ENCODE assay signal across 8 mouse cellular contexts in genomic region chr13:64369805-64370172, GRCm38 (mm10). TPM values are rescaled to one million over a fixed set of nuclear protein-coding genes. Genes with fewer than 3 reads are reported as not detected.
DNase-seq lines count a peak whose midpoint lies in the region; ATAC-seq and TF ChIP-seq lines count a peak whose summit lies in the region.

No protein-coding gene starts in this region.

- peak overlapping the region; percentile 95 for H3K9ac ChIP-seq in ES-E14 (ENCODE audit: insufficient read depth, low read depth, low read length, poor library complexity, severe bottlenecking)
- H3K9ac ChIP-seq in hindbrain, embryonic 16.5 days (ENCODE audit: low read depth, low read length) = peak overlapping the region; percentile 82
- H3K9ac ChIP-seq in stomach, embryonic 16.5 days (ENCODE audit: low read length) = peak overlapping the region; percentile 81

- under 1% methylated on average over 29 of the region's 29 CpGs for WGBS in kidney, adult 2 months
- WGBS in embryonic facial prominence, embryonic 10.5 days = under 1% methylated on average over 29 of the region's 29 CpGs
- under 1% methylated on average over 29 of the region's 29 CpGs for WGBS in hindbrain, embryonic 16.5 days
- under 1% methylated on average over 29 of the region's 29 CpGs for WGBS in stomach, embryonic 16.5 days

- peak overlapping the region; percentile 77 for H3K4me3 ChIP-seq in kidney, adult 2 months (ENCODE audit: insufficient read depth, low read depth, low read length)
- H3K4me3 ChIP-seq in ES-E14 (ENCODE audit: insufficient read depth in 1 of 2, low read depth in 1 of 2, low read length in 2 of 2, poor library complexity in 1 of 2, severe bottlenecking in 1 of 2) = peak overlapping the region; percentile 96 to 98
- peak overlapping the region; percentile 84 for H3K4me3 ChIP-seq in embryonic facial prominence, embryonic 10.5 days
- peak overlapping the region; percentile 76 for H3K4me3 ChIP-seq in hindbrain, embryonic 16.5 days (ENCODE audit: low read length)
- peak overlapping the region; percentile 73 for H3K4me3 ChIP-seq in stomach, embryonic 16.5 days (replicated peaks; ENCODE audit: low read length)

- peaks cover 7% of the 10 kb centered on the region; the same call in 1 of the 2 replicates for H3K4me1 ChIP-seq in kidney, adult 2 months (ENCODE audit: control insufficient read depth, insufficient read depth, low read length)
- H3K4me1 ChIP-seq in ES-E14 (ENCODE audit: control insufficient read depth in 2 of 2, insufficient read depth in 2 of 2, low read length in 2 of 2, poor library complexity in 1 of 2) = peaks cover 3 to 8% of the 10 kb centered on the region in 2 experiments; a peak in 2 of 4 replicates
- peaks cover 12% of the 10 kb centered on the region for H3K4me1 ChIP-seq in embryonic facial prominence, embryonic 10.5 days
- peaks cover 9% of the 10 kb centered on the region for H3K4me1 ChIP-seq in hindbrain, embryonic 16.5 days (ENCODE audit: control insufficient read depth, insufficient read depth, low read depth, low read length)
- peaks cover 8% of the 10 kb centered on the region; the same call in 1 of the 2 replicates for H3K4me1 ChIP-seq in stomach, embryonic 16.5 days (ENCODE audit: control insufficient read depth, insufficient read depth, low read length)

- TF ChIP-seq CTCF in kidney, adult 2 months (conservative IDR thresholded peaks at IDR 0.05; ENCODE audit: insufficient read depth, insufficient read length, low read depth, low read length) = no peak

- peak overlapping the region; percentile 90 for H3K4me2 ChIP-seq in hindbrain, embryonic 16.5 days (ENCODE audit: low read length)
- peak overlapping the region; percentile 91 for H3K4me2 ChIP-seq in stomach, embryonic 16.5 days (ENCODE audit: low read depth, low read length)

- ATAC-seq in hindbrain, embryonic 16.5 days = peak; percentile 86
- ATAC-seq in stomach, embryonic 16.5 days (ENCODE audit: insufficient read depth, low FRiP score) = peak; percentile 75

- H3K9me3 ChIP-seq in ES-E14 (ENCODE audit: control insufficient read depth, insufficient read depth, low read depth, low read length) = no peaks in the 10 kb centered on the region
- no peaks in the 10 kb centered on the region for H3K9me3 ChIP-seq in embryonic facial prominence, embryonic 10.5 days
- H3K9me3 ChIP-seq in hindbrain, embryonic 16.5 days (ENCODE audit: control insufficient read depth, low read length) = no peaks in the 10 kb centered on the region
- no peaks in the 10 kb centered on the region for H3K9me3 ChIP-seq in stomach, embryonic 16.5 days (replicated peaks; ENCODE audit: control insufficient read depth, low read length)

- DNase-seq in kidney, adult 2 months = peak; percentile 34
- no peak for DNase-seq in kidney, adult 18-20 months
- DNase-seq in ES-E14 (ENCODE audit: low read depth, low spot score) = no peak
- peak; percentile 76 for DNase-seq in embryonic facial prominence, embryonic 10.5 days (ENCODE audit: low spot score)
- DNase-seq in lung, postnatal 10 days = peak; percentile 48
- no peak for DNase-seq in layer of hippocampus, postnatal 36 days

- in situ Hi-C loops in ES-E14 (cut with MboI; ENCODE audit: low sequenced_read_pairs in 2 of 2, unreplicated experiment in 2 of 2) = no loop called here

- peak overlapping the region; percentile 77 for H3K27ac ChIP-seq in kidney, adult 2 months (ENCODE audit: insufficient read depth, low read depth, low read length)
- H3K27ac ChIP-seq in ES-E14 (ENCODE audit: insufficient read depth, low read depth, low read length, poor library complexity, severe bottlenecking) = peak overlapping the region; percentile 71; the same call in 1 of the 2 replicates
- H3K27ac ChIP-seq in embryonic facial prominence, embryonic 10.5 days (replicated peaks) = peak overlapping the region; percentile 92
- peak overlapping the region; percentile 69 for H3K27ac ChIP-seq in hindbrain, embryonic 16.5 days (ENCODE audit: low read depth, low read length)
- 0 out of 2 replicates have a peak overlapping the region, but pooled peaks have one; percentile 1 for H3K27ac ChIP-seq in stomach, embryonic 16.5 days (ENCODE audit: low read length)

- H3K36me3 ChIP-seq in kidney, adult 2 months (ENCODE audit: control insufficient read depth, insufficient read depth, low read length) = peaks cover 11% of the 10 kb centered on the region
- peaks cover 24% of the 10 kb centered on the region for H3K36me3 ChIP-seq in ES-E14 (ENCODE audit: control insufficient read depth, insufficient read depth, low read length, poor library complexity, severe bottlenecking)
- peaks cover 36% of the 10 kb centered on the region for H3K36me3 ChIP-seq in embryonic facial prominence, embryonic 10.5 days (replicated peaks)
- peaks cover 16% of the 10 kb centered on the region for H3K36me3 ChIP-seq in hindbrain, embryonic 16.5 days (ENCODE audit: control insufficient read depth, insufficient read depth, low read length)
- H3K36me3 ChIP-seq in stomach, embryonic 16.5 days (ENCODE audit: control insufficient read depth, insufficient read depth, low read length) = peaks cover 9% of the 10 kb centered on the region; the same call in 1 of the 2 replicates

- no peaks in the 10 kb centered on the region for H3K27me3 ChIP-seq in kidney, adult 2 months (replicated peaks; ENCODE audit: control insufficient read depth, insufficient read depth, low read length)
- no peaks in the 10 kb centered on the region for H3K27me3 ChIP-seq in embryonic facial prominence, embryonic 10.5 days (replicated peaks; ENCODE audit: low read depth, poor library complexity, severe bottlenecking)
- H3K27me3 ChIP-seq in hindbrain, embryonic 16.5 days (replicated peaks; ENCODE audit: control insufficient read depth, insufficient read depth, low read length) = no peaks in the 10 kb centered on the region
- no peaks in the 10 kb centered on the region for H3K27me3 ChIP-seq in stomach, embryonic 16.5 days (ENCODE audit: control insufficient read depth, insufficient read depth, low read length)

- TF ChIP-seq POLR2A in kidney, adult 2 months (IDR thresholded peaks at IDR 0.05; ENCODE audit: low read depth, low read length) = no peak

TF ChIP-seq in ES-E14, 5 proteins besides CTCF, POLR2A, EP300 and RAD21:
- TF ChIP-seq ZC3H11A (IDR thresholded peaks at IDR 0.05; ENCODE audit: borderline replicate concordance, low read depth, low read length) = no peak
- no peak for TF ChIP-seq ZNF384 (IDR thresholded peaks at IDR 0.05; ENCODE audit: low read depth, low read length)
- no peak for TF ChIP-seq CHD2 (IDR thresholded peaks at IDR 0.05; ENCODE audit: low read depth, low read length)
- no peak for TF ChIP-seq MAFK (IDR thresholded peaks at IDR 0.05; ENCODE audit: insufficient read depth, low read depth, low read length)
- TF ChIP-seq HCFC1 (IDR thresholded peaks at IDR 0.05; ENCODE audit: borderline replicate concordance, insufficient read depth, low read length) = no peak

RNA-seq across cellular contexts. Expression of gene Ctsl, which starts 0.9 kb away (rescaled TPM):
- polyA plus RNA-seq in kidney, adult 2 months (2012; rRNA removed) = 344 and 370 TPM in 2 replicates
- total RNA-seq in ES-E14 (2012; rRNA removed) = 322 and 326 TPM in 2 replicates
- 121 and 132 TPM in 2 replicates for polyA plus RNA-seq in embryonic facial prominence, embryonic 10.5 days (2016; fragmentation: Nextera tagmentation; extraction: Ambion mirVana)
- 185 and 197 TPM in 2 replicates for polyA plus RNA-seq in hindbrain, embryonic 16.5 days (2015; fragmentation: Nextera tagmentation; extraction: Ambion mirVana)
- polyA plus RNA-seq in stomach, embryonic 16.5 days (2015; fragmentation: Nextera tagmentation; extraction: Ambion mirVana) = 240 and 250 TPM in 2 replicates
- total RNA-seq in layer of hippocampus, postnatal 36 days (2021) = 100 to 1,000 TPM; 108 to 112 TPM

RNA-seq across cellular contexts. Expression of gene Aaed1, which starts 57.3 kb away (rescaled TPM):
- polyA plus RNA-seq in kidney, adult 2 months (2012; rRNA removed) = 22.6 and 25.5 TPM in 2 replicates
- 7.1 and 10.7 TPM in 2 replicates for total RNA-seq in ES-E14 (2012; rRNA removed)
- 31.3 and 33.5 TPM in 2 replicates for polyA plus RNA-seq in embryonic facial prominence, embryonic 10.5 days (2016; fragmentation: Nextera tagmentation; extraction: Ambion mirVana)
- polyA plus RNA-seq in hindbrain, embryonic 16.5 days (2015; fragmentation: Nextera tagmentation; extraction: Ambion mirVana) = 12.5 and 15.3 TPM in 2 replicates
- polyA plus RNA-seq in stomach, embryonic 16.5 days (2015; fragmentation: Nextera tagmentation; extraction: Ambion mirVana) = 55.2 and 61.7 TPM in 2 replicates
- 10 to 100 TPM; 16.6 to 19.7 TPM for total RNA-seq in layer of hippocampus, postnatal 36 days (2021)

Comparison
In these comparisons a context has a peak if more than half of its experiments do, and no peak if none do; other contexts are left out.
1. DNase-seq: peak in kidney, adult 2 months (single experiment), embryonic facial prominence, embryonic 10.5 days (single experiment) and lung, postnatal 10 days (single experiment); none in kidney, adult 18-20 months (single experiment), ES-E14 (single experiment) and layer of hippocampus, postnatal 36 days (0 of 2).
2. H3K27ac ChIP-seq: peak in every context shown above with its lines; median percentile 92 in embryonic facial prominence, embryonic 10.5 days; 77 in kidney, adult 2 months; 71 in ES-E14; 69 in hindbrain, embryonic 16.5 days; 1 in stomach, embryonic 16.5 days.
3. Peak in every context shown above with its lines, with median percentiles within 50 percentile points of each other: H3K4me3 ChIP-seq and H3K9ac ChIP-seq.